Mouse (Mus musculus) spleen, adult 2 months (tissue): ENCODE results near the gene Zfp609.

Experiments used
- CTCF ChIP-seq: fragments of 200-500 bp; IDR thresholded peaks from 2 replicates; pipeline ENCODE4 v1.5.1; 2011; ENCODE audit warnings: mild to moderate bottlenecking, inconsistent platforms; ENCODE audit not compliant: insufficient read depth, insufficient read length, insufficient replicate concordance; ENCODE audit errors: extremely low read depth
- POLR2A ChIP-seq: fragments of 200-500 bp; IDR thresholded peaks from 2 replicates; pipeline ENCODE4 v1.6.1; 2011; ENCODE audit warnings: low read depth, low read length, inconsistent platforms

GRCm38 (mm10) chr9:65654700-65655237, 172.6 kb downstream of the Zfp609 start:
- no peak for TF ChIP-seq CTCF
- no peak for TF ChIP-seq POLR2A
